Mouse (Mus musculus) kidney, embryonic 16.5 days (tissue): Measurements from ENCODE around the gene Cldn10. TPM values are rescaled to one million over a fixed set of nuclear protein-coding genes. Genes with fewer than 3 reads are reported as not detected.

Source experiments
- ATAC-seq: fragments of 200-750 bp; cut with Nextera tagmentation; 2 replicates; pipeline ENCODE4 v1.8.0; 2017; ENCODE audit warnings: moderate TSS enrichment; ENCODE audit not compliant: low FRiP score, low TSS enrichment
- H3K27ac ChIP-seq: fragments of 300-500 bp; sonication (generic); 2 replicates; pipeline ENCODE4 v1.5.1; 2014; ENCODE audit warnings: low read length
- H3K27me3 ChIP-seq: fragments of 300-500 bp; sonication (generic); 2 replicates; pipeline ENCODE4 v1.6.1; 2014; ENCODE audit warnings: low read length, control low read depth, mixed read lengths; ENCODE audit not compliant: insufficient read depth
- H3K36me3 ChIP-seq: fragments of 300-500 bp; sonication (generic); 2 replicates; pipeline ENCODE4 v1.6.1; 2014; ENCODE audit warnings: low read length, control low read depth, mixed read lengths; ENCODE audit not compliant: insufficient read depth
- H3K4me1 ChIP-seq: fragments of 300-500 bp; sonication (generic); 2 replicates; pipeline ENCODE4 v1.6.1; 2014; ENCODE audit warnings: low read length, control low read depth, mixed read lengths; ENCODE audit not compliant: insufficient read depth
- H3K4me2 ChIP-seq: fragments of 300-500 bp; sonication (generic); replicated peaks from 2 replicates; pipeline ENCODE4 v1.6.1; 2014; ENCODE audit warnings: low read depth, low read length
- H3K4me3 ChIP-seq: fragments of 300-500 bp; sonication (generic); 2 replicates; pipeline ENCODE4 v1.5.1; 2014; ENCODE audit warnings: mild to moderate bottlenecking, low read length
- H3K9ac ChIP-seq: fragments of 300-500 bp; sonication (generic); replicated peaks from 2 replicates; pipeline ENCODE4 v1.6.1; 2014; ENCODE audit warnings: low read length
- H3K9me3 ChIP-seq: fragments of 300-500 bp; sonication (generic); 2 replicates; pipeline ENCODE4 v1.6.1; 2016; ENCODE audit warnings: low read length, control low read depth
- WGBS: fragments of 180-500 bp; shearing (Covaris S2); extraction: QIAGEN DNeasy Blood & Tissue Kit; methylation state at CpG from one replicate; pipeline ENCODE4 v1.1.7; 2014; 5-methylcytosine and 5-hydroxymethylcytosine counted together
- polyA plus RNA-seq: library from polyadenylated mRNA; unstranded; fragments of >200 nt; fragmentation: Nextera tagmentation; extraction: Ambion mirVana; gene quantifications from 2 replicates; pipeline ENCODE4 v1.2.1, GENCODE M21; 2015

Gene Cldn10
- polyA plus RNA-seq, 1 experiment from 2014 or later, result 49.3 TPM

- Histone ChIP-seq H3K4me1 (no peaks in the 10 kb centered on the region), H3K27me3 (no peaks in the 10 kb centered on the region), H3K9me3 (no peaks in the 10 kb centered on the region), H3K4me2 (no peak overlapping the region), H3K4me3 (no peak overlapping the region), H3K27ac (no peak overlapping the region), H3K36me3 (peaks cover 8% of the 10 kb centered on the region), H3K9ac (no peak overlapping the region)
- WGBS, result 93% methylated on average over 4 of the region's 4 CpGs
- ATAC-seq, result no peak
These were observed 102.4 kb downstream of the Cldn10 start for GRCm38 (mm10) chr14:118890101-118890500.

DNA sequence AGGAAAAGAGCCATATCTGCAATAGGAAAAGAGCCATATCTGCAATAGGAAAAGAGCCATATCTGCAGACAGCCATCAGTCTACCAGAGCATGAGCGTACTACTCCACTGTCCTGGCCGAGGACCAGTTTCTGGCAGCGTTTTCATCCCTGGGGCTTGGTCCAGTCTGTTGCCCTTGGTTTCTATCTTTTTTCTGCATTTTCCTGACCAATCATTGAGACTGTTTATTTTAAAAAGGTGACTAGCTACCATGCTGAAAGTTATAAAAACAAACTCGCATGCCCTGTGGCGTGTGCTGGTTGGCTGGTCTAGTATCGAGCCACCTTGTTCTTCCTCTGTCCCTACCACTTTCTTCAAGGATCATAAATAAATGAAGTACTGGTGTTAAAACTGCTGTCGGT, 107.5 kb downstream of the Cldn10 start:
- H3K9ac ChIP-seq, result no peak overlapping the region
- ATAC-seq, result no peak
- H3K36me3 ChIP-seq, result peaks cover 20% of the 10 kb centered on the region
- no peaks in the 10 kb centered on the region for H3K9me3 ChIP-seq
- 71% methylated on average over 7 of the region's 7 CpGs for WGBS
- no peak overlapping the region for H3K4me2 ChIP-seq
- H3K4me1 ChIP-seq, result 0 out of 2 replicates have a peak, but pooled peaks cover 3% of the 10 kb centered on the region
- no peak overlapping the region for H3K4me3 ChIP-seq
- peak overlapping the region; percentile 49; the same call in 1 of the 2 replicates for H3K27ac ChIP-seq
- no peaks in the 10 kb centered on the region for H3K27me3 ChIP-seq

- no peak overlapping the region for H3K9ac ChIP-seq
- no peak overlapping the region for H3K4me3 ChIP-seq
- peak overlapping the region; percentile 50 for H3K27ac ChIP-seq
- H3K4me1 ChIP-seq, result 0 out of 2 replicates have a peak, but pooled peaks cover 3% of the 10 kb centered on the region
- no peaks in the 10 kb centered on the region for H3K9me3 ChIP-seq
- H3K36me3 ChIP-seq, result peaks cover 20% of the 10 kb centered on the region
- 68% methylated on average over 10 of the region's 10 CpGs for WGBS
- H3K4me2 ChIP-seq, result no peak overlapping the region
- peak; percentile 55; the same call in 1 of the 2 replicates for ATAC-seq
- no peaks in the 10 kb centered on the region for H3K27me3 ChIP-seq
These were observed 107.9 kb downstream of the Cldn10 start for GRCm38 (mm10) chr14:118895655-118896054.

DNA sequence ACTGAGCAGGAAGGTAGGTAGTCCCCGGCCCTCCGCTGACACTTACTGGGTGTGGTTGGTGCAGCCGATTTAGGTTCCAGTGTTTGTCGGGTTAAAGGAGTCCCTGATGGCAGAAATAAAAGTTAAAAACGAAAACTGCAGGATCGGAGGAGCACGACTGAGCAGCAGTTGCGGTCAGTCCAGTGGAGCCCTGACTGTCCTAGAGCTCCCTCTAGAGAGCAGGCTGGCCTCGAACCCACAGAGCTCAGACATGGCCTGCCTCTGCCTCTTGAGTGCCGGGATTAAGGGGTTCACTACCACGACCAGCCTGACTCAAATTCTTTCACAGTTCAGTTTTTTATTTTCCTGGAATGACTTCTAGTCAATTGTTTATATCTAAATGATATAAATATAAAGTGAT, 112.2 kb downstream of the Cldn10 start:
- H3K9ac ChIP-seq, result no peak overlapping the region
- H3K4me1 ChIP-seq, result 0 out of 2 replicates have a peak, but pooled peaks cover 8% of the 10 kb centered on the region
- WGBS, result 81% methylated on average over 11 of the region's 11 CpGs
- H3K4me2 ChIP-seq, result no peak overlapping the region
- no peak overlapping the region for H3K4me3 ChIP-seq
- no peaks in the 10 kb centered on the region for H3K27me3 ChIP-seq
- peaks cover 28% of the 10 kb centered on the region for H3K36me3 ChIP-seq
- H3K9me3 ChIP-seq, result no peaks in the 10 kb centered on the region; the same call in 1 of the 2 replicates
- no peak overlapping the region for H3K27ac ChIP-seq
- no peak for ATAC-seq

DNA sequence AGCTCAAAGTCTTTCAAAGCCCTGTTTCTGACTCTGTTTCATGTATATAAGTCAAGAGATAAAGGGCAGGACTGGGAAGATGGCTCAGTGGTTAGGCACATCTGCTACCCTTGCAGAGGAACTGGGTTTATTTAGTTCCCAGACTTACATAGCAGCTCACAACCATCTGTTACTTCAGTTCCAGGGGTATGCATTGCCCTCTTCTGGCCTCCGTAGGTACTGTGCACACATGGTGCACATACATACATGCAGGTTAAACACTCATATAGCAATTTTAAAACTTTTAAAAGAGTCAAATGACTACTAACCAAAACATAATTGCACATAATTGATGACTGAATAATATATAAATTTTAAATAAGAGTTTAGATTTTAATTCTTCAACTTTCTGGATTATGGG, 113.2 kb downstream of the Cldn10 start:
- Histone ChIP-seq H3K27me3 (no peaks in the 10 kb centered on the region), H3K4me1 (0 out of 2 replicates have a peak, but pooled peaks cover 6% of the 10 kb centered on the region), H3K36me3 (peaks cover 28% of the 10 kb centered on the region), H3K27ac (no peak overlapping the region), H3K4me2 (no peak overlapping the region), H3K4me3 (no peak overlapping the region), H3K9ac (no peak overlapping the region), H3K9me3 (no peaks in the 10 kb centered on the region; the same call in 1 of the 2 replicates)
- 100% methylated on average over 1 of the region's 1 CpGs for WGBS
- ATAC-seq, result no peak

DNA sequence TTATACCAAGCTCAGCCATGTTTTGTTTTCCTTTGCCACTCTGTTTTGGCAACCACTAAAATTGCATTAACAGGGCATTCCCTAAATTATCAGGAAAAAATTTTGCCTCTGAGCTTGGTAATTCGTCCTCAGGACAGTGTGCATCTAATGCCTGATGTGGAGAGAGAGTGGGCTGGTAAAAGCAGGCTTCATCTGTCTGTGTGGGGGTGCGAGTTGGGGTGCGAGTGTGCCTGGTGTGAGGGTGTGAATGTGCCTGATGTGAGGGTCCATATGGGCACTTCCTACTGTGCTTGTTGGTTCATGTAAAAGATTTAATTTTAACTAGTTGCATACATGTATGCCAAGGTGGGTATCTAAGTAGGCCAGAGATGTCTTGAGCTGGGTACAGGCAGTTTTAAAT, 115.7 kb downstream of the Cldn10 start:
- Histone ChIP-seq H3K36me3 (peaks cover 30% of the 10 kb centered on the region), H3K4me1 (0 out of 2 replicates have a peak, but pooled peaks cover 5% of the 10 kb centered on the region), H3K9me3 (no peaks in the 10 kb centered on the region; the same call in 1 of the 2 replicates), H3K9ac (no peak overlapping the region), H3K27me3 (no peaks in the 10 kb centered on the region), H3K4me3 (no peak overlapping the region), H3K27ac (no peak overlapping the region), H3K4me2 (no peak overlapping the region)
- WGBS, result 90% methylated on average over 3 of the region's 3 CpGs
- ATAC-seq, result no peak

DNA sequence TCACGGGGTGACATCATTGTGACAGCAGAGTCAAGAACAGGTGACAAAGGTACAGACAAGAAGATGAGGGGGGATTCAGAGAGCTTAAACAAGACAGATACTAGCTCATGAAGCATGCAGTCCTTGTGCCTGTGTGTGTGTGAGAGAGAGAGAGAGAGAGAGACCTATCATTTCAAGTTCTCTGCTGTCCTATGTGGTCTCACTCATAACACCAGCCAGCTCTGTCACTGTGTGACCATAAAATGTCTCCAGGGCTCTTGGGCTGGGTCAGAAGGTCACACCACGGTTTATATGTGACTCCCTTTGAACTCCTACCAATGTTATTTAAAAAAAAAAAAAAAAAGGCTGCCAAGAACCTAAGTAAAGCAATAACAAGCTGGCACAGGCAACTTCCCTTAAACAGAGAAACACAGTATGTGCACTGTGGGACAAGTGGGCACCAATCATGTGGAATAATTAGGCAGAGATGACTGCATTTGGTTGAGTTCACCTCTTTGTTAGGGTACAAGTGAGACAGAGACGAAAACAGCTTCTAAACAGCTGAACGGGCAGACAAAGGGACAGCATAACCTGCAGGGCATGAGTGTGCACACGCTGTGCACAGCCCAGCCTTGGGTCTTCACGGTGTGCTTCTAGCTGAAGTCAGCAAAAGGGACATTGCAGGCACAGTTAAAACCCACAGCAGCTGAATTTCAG, 116.3 kb downstream of the Cldn10 start:
- Histone ChIP-seq H3K4me1 (0 out of 2 replicates have a peak, but pooled peaks cover 5% of the 10 kb centered on the region), H3K27ac (0 out of 2 replicates have a peak overlapping the region, but pooled peaks have one; percentile 0), H3K9me3 (no peaks in the 10 kb centered on the region; the same call in 1 of the 2 replicates), H3K4me3 (no peak overlapping the region), H3K36me3 (peaks cover 30% of the 10 kb centered on the region), H3K4me2 (no peak overlapping the region), H3K9ac (no peak overlapping the region), H3K27me3 (no peaks in the 10 kb centered on the region)
- ATAC-seq, result no peak
- 41% methylated on average over 6 of the region's 6 CpGs for WGBS

DNA sequence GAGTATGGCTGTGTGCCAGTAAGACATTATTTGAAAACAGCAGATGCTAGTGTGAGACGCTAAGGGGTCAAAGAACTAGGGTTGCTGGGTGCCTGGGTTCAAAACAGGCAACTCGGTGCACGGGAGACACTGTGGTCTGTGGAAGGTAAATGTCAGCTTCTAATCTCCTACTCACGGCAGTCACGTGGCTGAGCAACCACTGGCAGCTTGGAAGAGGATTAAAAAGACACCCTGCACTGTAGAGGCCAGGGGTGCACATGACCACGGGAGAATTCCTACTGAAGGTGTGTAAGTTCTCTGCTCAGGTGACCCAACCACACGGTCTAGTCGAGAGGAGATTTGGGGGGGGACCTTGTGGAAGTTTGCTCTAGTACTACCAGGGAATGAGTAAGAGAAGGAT, 119.9 kb downstream of the Cldn10 start:
- Histone ChIP-seq H3K4me1 (peaks cover 14% of the 10 kb centered on the region), H3K36me3 (peaks cover 12% of the 10 kb centered on the region), H3K27me3 (no peaks in the 10 kb centered on the region), H3K9me3 (no peaks in the 10 kb centered on the region), H3K4me3 (no peak overlapping the region), H3K4me2 (no peak overlapping the region), H3K27ac (no peak overlapping the region), H3K9ac (no peak overlapping the region)
- ATAC-seq, result no peak
- 61% methylated on average over 8 of the region's 8 CpGs for WGBS

DNA sequence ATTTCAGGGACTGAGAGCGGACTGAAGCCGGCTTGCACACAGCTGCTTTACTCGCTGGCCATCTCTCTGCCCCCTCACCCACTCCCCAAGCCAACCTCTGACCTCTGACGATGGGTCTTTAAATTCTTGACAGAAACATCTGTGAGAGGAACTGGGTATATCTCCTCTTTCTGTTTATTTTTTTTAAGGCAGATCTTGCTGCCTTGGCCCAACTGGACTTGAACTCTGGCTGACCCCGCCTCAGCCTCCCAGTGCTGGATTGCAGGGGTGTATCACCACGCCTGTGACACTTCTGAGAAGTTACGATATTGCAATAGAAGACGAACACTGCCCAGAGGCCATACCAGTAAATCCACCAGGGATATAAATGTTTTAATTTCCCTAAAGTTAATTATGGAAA, 122.2 kb downstream of the Cldn10 start:
- H3K4me2 ChIP-seq, result peak overlapping the region; percentile 41; the same call in 1 of the 2 replicates
- 0 out of 2 replicates have a peak, but pooled peaks have one; percentile 17 for ATAC-seq
- H3K9ac ChIP-seq, result no peak overlapping the region
- H3K27me3 ChIP-seq, result no peaks in the 10 kb centered on the region
- peaks cover 10% of the 10 kb centered on the region for H3K4me1 ChIP-seq
- H3K36me3 ChIP-seq, result peaks cover 9% of the 10 kb centered on the region
- peak overlapping the region; percentile 63 for H3K27ac ChIP-seq
- H3K9me3 ChIP-seq, result no peaks in the 10 kb centered on the region
- 34% methylated on average over 8 of the region's 8 CpGs for WGBS
- no peak overlapping the region for H3K4me3 ChIP-seq
